Mouse (Mus musculus): Measurements from ENCODE around the gene Card19.

Card19 gene

GRCm38 (mm10) chr13:49192156-49192855, 23.5 kb downstream of the Card19 start:
- no peak for DNase-seq

DNA sequence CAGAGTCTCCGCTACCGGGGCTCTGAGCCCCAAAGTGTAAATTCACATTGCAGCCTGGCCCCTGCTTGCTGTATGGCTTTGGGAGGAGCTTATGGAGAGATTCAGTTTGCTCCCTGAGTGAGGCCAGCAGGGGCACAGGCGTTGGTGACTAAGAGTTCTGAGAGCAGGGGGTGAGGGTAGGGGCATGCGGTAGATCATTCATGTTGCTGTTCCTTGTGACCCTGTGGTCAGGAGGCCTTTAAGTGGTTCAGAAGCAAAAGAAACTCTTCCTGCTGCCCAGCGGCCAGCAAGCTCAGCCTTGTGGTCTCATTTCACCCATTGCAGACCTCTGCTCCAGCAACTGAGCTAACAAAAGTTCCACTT, 24.2 kb downstream of the Card19 start:
- DNase-seq: no peak

- DNase-seq: no peak
These were observed 24.8 kb downstream of the Card19 start for GRCm38 (mm10) chr13:49190876-49191672.

DNA sequence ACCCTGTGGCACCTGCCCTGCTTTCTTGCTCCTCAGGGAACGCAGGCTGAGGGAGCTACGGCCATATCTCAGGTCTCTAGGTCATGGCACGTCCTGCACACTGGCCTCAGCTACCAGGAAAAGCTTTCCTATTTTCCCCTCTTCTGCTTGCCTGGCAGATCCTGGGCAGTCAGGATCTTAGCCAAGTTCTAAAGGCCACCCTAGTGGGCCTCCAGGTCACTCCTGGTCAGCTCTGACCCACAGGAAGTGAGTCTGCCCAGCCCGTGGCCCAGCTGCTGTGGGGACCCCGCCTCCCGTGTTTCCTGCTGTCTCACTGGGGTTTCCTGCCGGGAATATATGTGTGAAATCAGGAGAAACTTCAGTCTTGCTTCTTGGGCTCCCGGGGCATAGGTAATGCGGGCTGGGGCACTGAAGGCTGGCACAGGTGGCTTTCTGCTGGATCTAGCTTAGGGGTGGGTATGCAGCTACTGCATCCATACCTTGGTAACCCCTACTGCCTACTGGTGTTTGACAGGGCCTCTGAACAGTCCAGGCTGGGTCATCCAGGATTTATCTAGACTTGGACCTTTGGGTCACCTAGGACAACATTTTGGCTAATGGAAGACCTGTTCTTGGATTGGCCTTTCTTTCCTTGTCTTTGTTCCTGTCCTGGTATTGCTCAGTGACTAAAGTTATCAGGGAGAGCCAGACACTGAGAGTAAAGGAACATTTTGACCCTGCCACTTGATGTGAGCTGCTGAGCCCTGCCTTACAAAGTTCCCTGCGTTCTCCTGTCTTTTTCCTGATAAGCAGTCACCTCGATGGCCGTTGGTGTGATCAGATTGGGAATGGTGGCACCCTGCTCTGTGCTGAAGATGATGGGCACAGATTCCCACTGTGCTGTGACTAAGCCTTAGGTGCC, 25.6 kb downstream of the Card19 start:
- DNase-seq: no peak

DNA sequence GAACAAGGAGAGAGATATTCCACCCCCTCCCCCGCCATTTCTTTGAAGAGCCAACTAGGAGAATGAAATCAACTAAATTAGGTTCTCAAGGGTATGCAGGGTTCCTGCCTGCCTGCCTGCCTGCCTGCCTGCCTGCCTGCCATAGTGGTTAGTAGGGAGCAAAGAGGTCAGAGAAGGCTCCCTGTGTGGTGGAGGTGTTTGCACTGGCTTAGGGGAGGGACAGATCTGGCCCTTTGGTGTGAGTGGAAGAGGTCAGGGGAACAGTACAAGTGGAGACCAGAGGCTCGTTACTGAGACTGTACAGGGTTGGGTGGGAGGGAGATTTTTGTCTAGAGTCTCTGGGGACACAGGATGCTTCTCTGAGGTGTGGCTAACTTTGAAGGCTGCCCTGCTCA, 26.9 kb downstream of the Card19 start:
- no peak for DNase-seq

DNA sequence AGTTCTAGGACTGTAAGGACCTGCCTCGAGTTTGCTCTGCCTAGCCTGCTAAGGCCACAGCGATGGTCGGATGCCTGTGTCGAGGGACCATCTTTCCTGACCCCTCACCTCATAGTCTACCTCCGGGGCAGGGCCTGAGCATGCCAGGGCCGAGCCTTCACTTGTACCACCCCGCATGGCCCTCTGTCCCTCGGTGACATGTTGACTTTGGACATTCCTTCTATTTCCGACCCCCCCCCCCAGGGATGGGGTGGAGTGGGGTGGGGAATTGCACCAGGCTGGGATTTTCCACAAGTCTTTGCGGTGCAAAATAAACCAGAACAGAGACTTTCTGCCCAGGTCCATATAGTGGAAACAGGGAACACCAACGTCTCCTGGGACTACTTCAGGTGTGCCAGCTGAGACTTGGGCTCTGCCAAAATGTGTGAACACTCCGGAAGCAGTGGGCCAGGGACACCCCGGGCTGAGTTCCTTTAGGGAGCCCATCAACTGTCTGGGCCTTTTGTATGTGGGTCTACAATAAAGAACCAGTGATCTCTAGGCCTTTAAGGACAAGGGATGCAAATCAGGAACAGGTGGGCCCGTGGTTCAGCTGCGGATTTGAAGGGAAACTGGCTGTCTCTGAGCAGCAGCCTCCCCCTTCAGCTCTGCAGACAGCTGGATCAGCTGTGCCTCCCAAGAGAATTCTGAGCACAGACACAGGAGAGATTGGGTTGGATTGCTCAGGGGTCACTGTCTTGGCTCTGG, 27.4 kb downstream of the Card19 start:
- DNase-seq: no peak

- peak; percentile 72 to 77 for DNase-seq
These were observed 28.3 kb downstream of the Card19 start, which contains the start of gene Ninj1 for GRCm38 (mm10) chr13:49187288-49188218. Gene Ninj1 (plus strand): TSS chr13:49187485.

DNA sequence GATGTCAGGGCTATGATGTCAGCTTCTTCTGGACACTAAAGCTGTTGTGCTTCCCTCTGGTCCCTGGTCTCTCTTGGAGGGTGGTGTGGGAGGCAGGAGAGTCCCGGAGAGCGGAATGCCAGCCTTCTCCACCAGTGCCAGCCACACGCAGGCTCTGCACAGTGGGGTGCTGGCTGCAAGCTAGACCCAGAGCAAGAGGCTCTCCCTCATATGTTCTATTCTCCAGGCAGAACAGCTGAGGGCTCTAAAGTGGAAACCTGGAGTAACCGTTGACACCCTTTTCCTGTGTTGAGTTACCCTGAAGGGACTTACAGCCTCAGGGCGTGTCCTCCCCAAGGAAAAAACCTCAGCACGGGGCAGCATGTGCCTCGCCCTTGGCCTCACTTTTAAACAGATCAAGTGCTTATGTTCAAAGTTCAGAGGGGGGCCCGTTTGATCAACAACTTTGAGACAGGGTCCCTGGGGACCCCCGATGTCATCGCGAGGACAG, 29.0 kb downstream of the Card19 start:
- peak in 1 of 2 experiments; percentile 25 for DNase-seq

- no peak for DNase-seq
These were observed 32.2 kb downstream of the Card19 start for GRCm38 (mm10) chr13:49183646-49184045.

DNA sequence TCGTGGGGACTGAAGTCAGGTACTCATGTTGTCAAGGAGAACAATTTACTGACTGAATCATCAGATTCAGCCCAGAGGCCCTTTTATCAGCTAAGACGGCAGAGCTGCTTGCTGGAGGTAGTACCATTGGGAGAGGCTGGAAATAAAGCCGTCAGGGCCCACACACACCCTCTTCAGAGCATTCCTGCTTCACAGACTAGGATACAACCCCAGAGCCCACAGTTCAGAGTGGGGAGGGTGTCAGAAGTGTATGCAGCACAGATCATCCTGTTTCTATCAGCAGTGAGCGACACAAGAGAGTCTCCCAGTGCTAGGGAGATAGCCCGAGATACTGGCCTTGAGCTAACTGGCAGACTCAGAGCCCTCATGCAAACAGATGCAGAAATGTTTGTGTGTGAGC, 32.7 kb downstream of the Card19 start:
- DNase-seq: no peak

GRCm38 (mm10) chr13:49181411-49181984, 34.3 kb downstream of the Card19 start:
- no peak for DNase-seq

DNA sequence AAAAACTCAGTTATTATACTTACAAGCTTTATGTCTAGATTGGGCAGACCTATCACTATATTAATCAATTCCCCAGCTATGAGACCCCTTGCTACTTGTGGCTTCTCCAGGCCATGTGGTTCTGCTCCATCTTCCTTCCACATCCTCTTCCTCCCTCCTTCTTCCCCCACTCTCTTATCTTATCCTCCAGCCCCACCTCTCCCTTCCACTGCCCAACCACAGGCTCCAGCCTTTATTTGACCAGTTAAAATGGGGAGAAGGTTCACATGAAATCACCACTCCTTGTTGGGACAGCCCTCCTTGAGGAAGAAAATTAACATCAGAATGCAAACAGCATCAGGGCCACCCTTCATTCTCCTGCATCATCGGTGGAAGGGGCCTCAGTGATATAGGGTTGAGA, 35.1 kb downstream of the Card19 start:
- DNase-seq: no peak

DNA sequence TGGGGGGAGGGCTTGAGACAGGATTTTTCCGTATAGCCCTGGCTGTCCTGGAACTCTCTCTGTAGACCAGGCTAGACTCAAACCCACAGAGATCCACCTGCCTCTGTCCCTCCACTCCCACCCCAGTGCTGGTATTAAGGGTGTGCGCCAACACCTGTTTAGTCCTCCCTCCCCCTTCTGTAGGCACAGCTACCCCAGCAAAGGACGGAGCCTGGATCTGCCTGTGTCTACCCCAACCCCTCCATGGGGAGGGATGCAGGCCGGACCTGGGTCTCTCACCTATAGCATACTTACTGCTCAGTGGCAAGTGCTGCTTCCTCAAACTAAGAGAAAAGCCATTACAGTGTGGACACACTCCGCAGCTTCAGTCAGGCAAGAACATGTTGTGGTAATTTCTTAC, 35.6 kb downstream of the Card19 start:
- no peak for DNase-seq

DNA sequence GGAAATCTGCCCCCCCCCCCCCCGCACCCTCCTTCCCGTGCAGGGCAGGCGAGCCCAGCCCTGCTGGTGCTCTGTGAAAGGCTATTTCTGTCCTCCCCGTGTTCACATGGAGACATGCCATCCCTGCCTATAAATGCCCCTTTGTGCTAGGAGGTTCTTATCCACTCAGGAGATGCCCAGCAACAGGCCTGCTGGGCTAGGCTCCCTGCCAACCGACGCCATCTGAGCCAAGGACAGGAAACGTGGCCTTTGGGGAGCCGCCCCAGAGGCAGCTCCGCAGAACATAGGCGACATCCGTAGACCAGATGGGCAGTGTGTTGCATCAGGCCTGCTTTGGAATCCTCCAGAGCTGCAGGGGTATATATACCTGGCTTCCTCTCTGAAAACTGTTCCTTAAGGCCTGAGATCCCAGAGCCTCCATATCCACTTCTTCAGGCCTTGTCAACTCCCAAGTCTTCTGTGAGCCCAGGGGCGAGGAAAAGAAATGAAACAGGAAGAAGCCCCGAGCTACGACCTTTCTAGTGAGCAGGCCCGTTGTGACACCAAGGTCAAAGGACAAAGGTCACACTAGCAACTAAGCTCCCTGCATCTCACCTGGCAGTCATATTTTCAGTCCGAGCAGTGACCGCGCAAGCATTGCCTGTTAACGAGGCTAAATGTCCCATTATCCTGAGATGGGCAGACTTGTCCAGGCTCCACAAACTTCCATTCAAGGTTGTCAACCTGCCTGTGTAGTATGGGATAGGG, 36.8 kb downstream of the Card19 start:
- no peak for DNase-seq

DNA sequence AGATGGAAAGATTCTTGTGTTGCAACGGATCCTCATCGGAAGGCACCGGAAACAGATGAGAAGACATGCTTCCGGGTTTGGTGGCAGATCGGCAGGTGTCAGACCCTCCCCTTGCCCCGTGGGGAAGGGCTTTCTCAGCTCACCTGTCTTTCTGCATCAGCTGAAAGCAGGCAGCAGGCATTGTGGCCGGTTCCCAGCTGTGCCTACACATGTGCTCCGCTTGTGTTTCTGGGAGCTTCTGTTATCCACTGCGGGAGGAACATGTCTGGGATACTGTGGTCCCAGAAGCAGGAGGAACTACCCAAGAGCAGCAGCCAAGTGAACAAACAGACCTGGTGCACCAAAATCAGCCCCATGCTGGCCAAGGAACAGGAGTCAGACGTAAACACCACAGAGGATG, 40.3 kb downstream of the Card19 start:
- no peak for DNase-seq

GRCm38 (mm10) chr13:49172971-49173596, 42.8 kb downstream of the Card19 start:
- peak; percentile 73 to 78 for DNase-seq

DNA sequence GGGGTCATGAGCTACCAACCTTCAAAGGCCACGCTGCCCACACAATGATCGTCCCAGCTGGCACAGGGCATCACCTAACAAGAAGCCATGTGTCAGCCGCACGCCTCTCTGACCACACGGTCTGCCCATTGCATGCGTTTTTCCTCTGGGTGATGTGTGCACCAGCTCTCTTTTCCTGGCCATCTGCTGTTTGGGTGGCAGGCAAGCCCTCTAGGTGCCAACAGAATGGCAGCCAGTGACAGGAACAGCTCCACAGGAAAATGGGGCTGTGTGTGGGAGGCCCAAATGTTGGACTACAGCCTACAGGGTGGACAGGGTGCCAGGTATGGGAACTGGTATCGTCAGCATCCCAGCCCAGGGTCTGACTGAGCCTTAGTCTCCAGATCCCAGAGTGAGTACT, 43.5 kb downstream of the Card19 start:
- no peak for DNase-seq

DNA sequence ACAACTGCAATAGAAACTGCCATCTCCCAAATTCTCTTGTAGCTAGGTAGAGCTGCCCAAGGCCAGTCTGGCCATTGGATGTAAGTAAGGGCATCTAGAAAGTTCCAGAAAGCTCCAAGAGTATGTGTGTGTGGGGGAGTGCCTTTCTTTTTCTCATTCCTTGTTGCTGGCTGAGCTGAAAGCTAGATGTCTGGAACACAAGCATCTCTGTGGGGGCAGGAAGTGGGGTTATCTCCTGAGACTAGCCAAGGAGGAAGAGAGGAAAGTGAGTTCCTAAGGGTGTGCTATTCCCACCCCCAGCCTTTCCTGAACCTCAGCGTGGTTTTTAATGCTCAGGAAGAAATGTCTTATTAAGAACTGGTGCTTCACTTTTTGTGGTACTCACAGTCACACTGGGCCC, 44.1 kb downstream of the Card19 start:
- DNase-seq: no peak

GRCm38 (mm10) chr13:49170623-49171022, 45.2 kb downstream of the Card19 start:
- DNase-seq: no peak
